Mouse (Mus musculus) CD4-positive helper T cell, adult 2 months (primary cell): ENCODE measurements around the gene Gch1.
A peak's percentile ranks its signal among the peaks of the same experiment; 100 is the strongest.
"Not testable (repeated sequence)": the region's sequence is repeated elsewhere in the genome, so short reads cannot be mapped to it uniquely, and the experiment has no call there.

Source experiments
- DNase-seq: peaks from one replicate; pipeline ENCODE4 v3.0.0-alpha.2; 2012; ENCODE audit warnings: low read depth, missing footprints, low spot score

Gene Gch1

GRCm38 (mm10) chr14:47165117-47165516 lies 24.1 kb downstream of the Gch1 start:
- no peak for DNase-seq

- no peak for DNase-seq
Observed at GRCm38 (mm10) chr14:47161921-47162427, 27.2 kb downstream of the Gch1 start.

GRCm38 (mm10) chr14:47160051-47160640 lies 29.1 kb downstream of the Gch1 start:
- DNase-seq: no peak

- no peak for DNase-seq
Observed at GRCm38 (mm10) chr14:47154303-47154702, 34.9 kb downstream of the Gch1 start.

DNA sequence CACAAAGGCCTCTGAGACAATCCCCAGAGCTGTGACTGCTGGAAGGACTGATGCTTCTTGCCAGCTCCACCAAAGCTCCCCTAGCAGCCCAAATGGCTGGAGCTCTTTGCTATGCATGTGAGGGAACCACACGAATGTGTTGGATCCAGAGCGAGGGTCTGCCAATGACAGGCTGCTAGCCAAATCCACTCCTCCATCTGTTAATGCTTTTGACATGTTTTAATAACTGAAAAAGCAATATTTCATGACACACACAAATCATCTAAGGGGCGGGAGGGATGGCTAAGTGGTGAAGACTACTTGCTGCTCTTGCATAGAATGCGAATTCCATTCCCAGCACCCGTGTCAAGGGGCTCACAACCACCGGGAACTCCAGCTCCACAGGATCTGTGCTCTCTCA lies 37.9 kb downstream of the Gch1 start:
- no peak for DNase-seq

DNA sequence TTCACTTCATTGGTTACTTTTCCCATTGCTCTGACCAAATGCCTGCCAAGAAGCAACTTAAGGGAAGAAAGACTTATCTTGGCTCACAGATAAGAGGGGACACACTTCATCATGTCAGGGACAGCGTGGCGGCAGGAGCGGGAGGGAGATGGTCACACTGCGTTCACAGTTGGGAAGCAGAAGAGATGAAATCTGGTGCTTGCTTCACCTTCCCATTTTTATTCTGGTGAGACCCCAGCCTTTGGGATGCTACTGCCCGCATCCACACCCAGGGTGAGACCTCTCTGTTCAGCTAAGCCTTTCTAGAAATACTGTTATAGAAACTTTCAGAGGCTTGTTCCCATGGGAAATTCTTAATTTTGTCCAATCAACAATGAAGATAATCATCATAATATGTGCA lies 44.9 kb downstream of the Gch1 start:
- DNase-seq: no peak

DNA sequence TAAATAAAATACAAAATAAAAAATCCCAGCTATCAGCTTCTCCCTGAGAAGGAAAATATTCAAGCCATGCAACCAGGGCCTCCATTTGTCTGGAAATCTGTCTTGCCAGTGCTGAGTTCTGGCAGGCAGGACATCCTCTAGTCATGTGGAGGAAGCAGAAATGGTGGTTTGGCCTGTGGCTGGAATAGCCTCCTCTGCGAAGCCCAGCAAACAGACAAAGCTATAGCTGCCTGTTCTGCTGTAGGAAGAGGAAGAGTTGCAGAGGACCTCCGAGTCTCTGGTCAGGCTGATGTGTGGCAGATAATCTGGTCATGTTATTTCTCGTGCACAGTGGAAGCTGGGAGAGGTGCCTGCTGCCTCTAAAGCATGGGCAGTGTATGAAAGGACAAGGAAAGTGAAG lies 50.4 kb downstream of the Gch1 start:
- no peak for DNase-seq

DNA sequence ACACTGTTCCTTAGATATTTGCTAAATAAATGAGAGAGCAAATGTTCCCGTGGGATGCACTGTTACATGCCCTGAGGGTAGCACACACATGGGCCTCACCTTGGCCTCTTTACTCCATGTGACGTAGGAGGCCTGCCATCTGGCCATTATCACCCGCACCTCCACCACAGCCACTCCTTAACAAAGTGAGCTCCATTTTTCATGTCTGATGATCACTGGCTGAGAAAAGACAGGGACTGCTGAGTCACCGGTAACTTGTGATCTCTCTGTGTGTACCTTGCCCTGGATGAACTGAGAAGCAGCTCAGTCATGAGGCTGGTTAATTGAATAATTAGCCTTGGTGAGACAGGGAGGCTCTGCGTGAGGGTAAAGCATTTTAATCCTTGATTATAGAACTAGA lies 52.6 kb downstream of the Gch1 start:
- no peak for DNase-seq

GRCm38 (mm10) chr14:47133948-47134347 lies 55.3 kb downstream of the Gch1 start:
- DNase-seq: no peak

DNA sequence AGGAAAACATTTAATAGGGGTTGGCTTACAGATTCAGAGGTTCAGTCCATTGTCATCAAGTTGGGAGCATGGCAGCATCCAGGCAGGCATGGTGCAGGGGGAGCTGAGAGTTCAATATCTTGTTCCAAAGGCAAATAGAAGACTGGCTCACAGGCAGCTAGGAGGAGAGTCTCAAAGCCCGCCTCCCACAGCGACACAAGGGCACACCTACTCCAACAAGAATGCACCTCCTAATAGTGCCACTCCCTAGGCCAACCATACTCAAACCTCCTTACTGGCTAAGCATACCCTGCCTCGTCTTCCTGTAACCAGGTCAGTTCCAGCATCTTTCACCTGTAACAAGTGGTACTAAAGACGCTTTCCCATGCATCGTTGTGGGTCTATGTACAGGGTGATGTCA lies 61.2 kb downstream of the Gch1 start:
- DNase-seq: no peak

- no peak for DNase-seq
Observed at GRCm38 (mm10) chr14:47117522-47117921, 71.7 kb downstream of the Gch1 start.

- no peak for DNase-seq
Observed at GRCm38 (mm10) chr14:47116062-47116762, 73.0 kb downstream of the Gch1 start.

GRCm38 (mm10) chr14:47115154-47115553 lies 74.1 kb downstream of the Gch1 start:
- no peak for DNase-seq

DNA sequence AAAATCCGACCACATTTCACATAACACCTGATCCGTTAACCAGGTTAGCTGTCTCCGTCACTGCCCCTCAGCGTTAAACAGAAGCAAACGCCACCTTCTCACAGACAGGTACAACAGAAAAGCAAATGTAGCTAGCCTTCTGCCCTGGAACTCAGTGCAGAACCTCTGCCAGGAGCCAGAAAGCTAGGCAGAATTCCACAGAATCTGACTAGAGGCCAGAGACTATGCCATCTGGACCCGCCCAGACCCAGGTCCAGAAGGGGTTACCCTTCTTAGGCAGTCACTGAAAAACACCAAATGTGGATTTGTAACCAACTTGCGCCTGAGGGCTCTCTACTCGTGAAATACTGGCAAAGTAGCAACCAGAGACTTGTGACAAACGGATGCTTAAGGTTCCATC lies 77.9 kb downstream of the Gch1 start:
- DNase-seq: no peak

- not testable (repeated sequence) for DNase-seq
Observed at GRCm38 (mm10) chr14:47110391-47110790, 78.8 kb downstream of the Gch1 start.

GRCm38 (mm10) chr14:47107461-47107860 lies 81.8 kb downstream of the Gch1 start:
- DNase-seq: no peak

GRCm38 (mm10) chr14:47105755-47106154 lies 83.5 kb downstream of the Gch1 start:
- no peak for DNase-seq

GRCm38 (mm10) chr14:47105174-47105557 lies 84.0 kb downstream of the Gch1 start:
- DNase-seq: no peak

GRCm38 (mm10) chr14:47104246-47105173 lies 84.7 kb downstream of the Gch1 start:
- DNase-seq: peak; percentile 73
